In genomic region chr2:38608831-38609309, GRCm38 (mm10) we compare ENCODE assay signal across 15 mouse cellular contexts. TPM values are rescaled to one million over a fixed set of nuclear protein-coding genes. Genes with fewer than 3 reads are reported as not detected.
DNase-seq lines count a peak whose midpoint lies in the region; ATAC-seq and TF ChIP-seq lines count a peak whose summit lies in the region.
"Had no signal": no experiment of that assay in that cellular context is flagged by ENCODE, and none has a peak within 500 bp of the region (broad histone marks: within the 10 kb centered on the region; RNA-seq: fewer than 3 reads in every experiment).

No protein-coding gene starts in this region.

- WGBS in heart, embryonic 10.5 days, result 78% methylated on average over 5 of the region's 5 CpGs
- WGBS in forebrain, postnatal 0 days, result 41% methylated on average over 5 of the region's 5 CpGs
- 58% methylated on average over 5 of the region's 5 CpGs for WGBS in midbrain, embryonic 13.5 days

- DNase-seq in heart, embryonic 10.5 days (ENCODE audit: low spot score), result peak; percentile 42
- no peak for DNase-seq in heart, adult 8-10 months (ENCODE audit: low spot score)
- peak; percentile 66 for DNase-seq in brain, adult 2 months (ENCODE audit: low read depth, low spot score)
- no peak for DNase-seq in forebrain, postnatal 0 days
- DNase-seq in cerebellum, postnatal 25 days, result no peak
- DNase-seq in adipocyte (ENCODE audit: low spot score), result no peak
- DNase-seq in layer of hippocampus, adult 8-10 months (ENCODE audit: low spot score in 2 of 2), result no peak
- DNase-seq: cerebellum, adult 8-10 months; heart, postnatal 10 days; lung, postnatal 36 days; thymus, adult 2 months had no signal

- TF ChIP-seq CTCF in forebrain, postnatal 0 days (IDR thresholded peaks at IDR 0.05; ENCODE audit: low read depth), result no peak

- no peaks in the 10 kb centered on the region for H3K9me3 ChIP-seq in heart, embryonic 10.5 days
- no peaks in the 10 kb centered on the region for H3K9me3 ChIP-seq in forebrain, postnatal 0 days (ENCODE audit: low read length)
- no peaks in the 10 kb centered on the region for H3K9me3 ChIP-seq in midbrain, embryonic 13.5 days
- H3K9me3 ChIP-seq: G1E; limb, embryonic 10.5 days; liver, embryonic 15.5 days had no signal

- peaks cover 13% of the 10 kb centered on the region for H3K4me1 ChIP-seq in heart, embryonic 10.5 days
- H3K4me1 ChIP-seq in forebrain, postnatal 0 days (ENCODE audit: insufficient read depth), result no peaks in the 10 kb centered on the region
- H3K4me1 ChIP-seq in midbrain, embryonic 13.5 days (replicated peaks), result peaks cover 46% of the 10 kb centered on the region

- H3K9ac ChIP-seq in forebrain, postnatal 0 days, result no peak overlapping the region
- H3K9ac ChIP-seq in midbrain, embryonic 13.5 days (replicated peaks), result 0 out of 2 replicates have a peak overlapping the region, but pooled peaks have one; percentile 10
- H3K9ac ChIP-seq: liver, embryonic 15.5 days had no signal

- H3K4me3 ChIP-seq in heart, embryonic 10.5 days, result no peak overlapping the region
- no peak overlapping the region for H3K4me3 ChIP-seq in forebrain, postnatal 0 days (ENCODE audit: low read depth, low read length)
- H3K4me3 ChIP-seq in midbrain, embryonic 13.5 days (replicated peaks), result no peak overlapping the region
- H3K4me3 ChIP-seq: limb, embryonic 10.5 days; liver, embryonic 15.5 days had no signal

- no peak overlapping the region for H3K27ac ChIP-seq in heart, embryonic 10.5 days
- no peak overlapping the region for H3K27ac ChIP-seq in forebrain, postnatal 0 days (ENCODE audit: low read depth, low read length)
- H3K27ac ChIP-seq in midbrain, embryonic 13.5 days, result peak overlapping the region; percentile 81
- H3K27ac ChIP-seq: limb, embryonic 10.5 days; liver, embryonic 15.5 days had no signal

- H3K36me3 ChIP-seq in heart, embryonic 10.5 days, result peaks cover 33% of the 10 kb centered on the region
- H3K36me3 ChIP-seq in forebrain, postnatal 0 days (ENCODE audit: insufficient read depth), result peaks cover 13% of the 10 kb centered on the region; the same call in 1 of the 2 replicates
- H3K36me3 ChIP-seq in midbrain, embryonic 13.5 days, result peaks cover 9% of the 10 kb centered on the region; the same call in 1 of the 2 replicates

- no peaks in the 10 kb centered on the region for H3K27me3 ChIP-seq in heart, embryonic 10.5 days (ENCODE audit: insufficient read depth, poor library complexity, severe bottlenecking)
- H3K27me3 ChIP-seq in forebrain, postnatal 0 days (ENCODE audit: insufficient read depth, low read length), result no peaks in the 10 kb centered on the region
- H3K27me3 ChIP-seq in midbrain, embryonic 13.5 days, result no peaks in the 10 kb centered on the region
- H3K27me3 ChIP-seq: liver, embryonic 15.5 days had no signal

- no peak overlapping the region for H3K4me2 ChIP-seq in forebrain, postnatal 0 days (ENCODE audit: low read depth)
- no peak overlapping the region for H3K4me2 ChIP-seq in midbrain, embryonic 13.5 days (replicated peaks)
- H3K4me2 ChIP-seq: liver, embryonic 15.5 days had no signal

- ATAC-seq in forebrain, postnatal 0 days, result peak; percentile 56
- ATAC-seq in midbrain, embryonic 13.5 days, result peak; percentile 59

RNA-seq across cellular contexts. Expression of gene Psmb7, which starts 35.0 kb away (rescaled TPM):
- 262 and 309 TPM in 2 replicates for polyA plus RNA-seq in heart, embryonic 10.5 days (2016; fragmentation: Nextera tagmentation; extraction: Ambion mirVana)
- total RNA-seq in heart, adult 8-10 months (2022), result 100 to 1,000 TPM; 221 to 264 (median 236) TPM
- 276 and 348 TPM in 2 replicates for total RNA-seq in forebrain, postnatal 0 days (2014; rRNA removed)
- polyA plus RNA-seq in forebrain, postnatal 0 days (2015; fragmentation: Nextera tagmentation; extraction: Ambion mirVana), result 292 and 342 TPM in 2 replicates
- 310 and 330 TPM in 2 replicates for polyA plus RNA-seq in midbrain, embryonic 13.5 days (2015; fragmentation: Nextera tagmentation; extraction: Ambion mirVana)
- 100 to 1,000 TPM; 190 to 208 (median 197) TPM for total RNA-seq in layer of hippocampus, adult 8-10 months (2022)

Comparison
In these comparisons a context has a peak if more than half of its experiments do, and no peak if none do; other contexts are left out.
1. DNase-seq: peak in heart, embryonic 10.5 days (single experiment) and brain, adult 2 months (single experiment); none in heart, adult 8-10 months (single experiment), forebrain, postnatal 0 days (single experiment), cerebellum, postnatal 25 days (0 of 2), adipocyte (single experiment) and layer of hippocampus, adult 8-10 months (0 of 2).